Mouse (Mus musculus) midbrain, embryonic 14.5 days (tissue): Measurements from ENCODE around the gene Gpbar1. TPM values are rescaled to one million over a fixed set of nuclear protein-coding genes. Genes with fewer than 3 reads are reported as not detected.
A peak's percentile ranks its signal among the peaks of the same experiment; 100 is the strongest.

Source experiments
- ATAC-seq: fragments of 200-750 bp; cut with Nextera tagmentation; 2 replicates; pipeline ENCODE4 v1.8.0; 2017; ENCODE audit warnings: moderate number of reproducible peaks, moderate library complexity; ENCODE audit not compliant: low FRiP score, low TSS enrichment
- DNase-seq: peaks from one replicate; pipeline ENCODE4 v3.0.0-alpha.2; 2015
- H3K27ac ChIP-seq: fragments of 300-500 bp; sonication (generic); replicated peaks from 2 replicates; pipeline ENCODE4 v1.5.1; 2014; ENCODE audit warnings: mild to moderate bottlenecking, low read depth, low read length, moderate library complexity
- H3K27me3 ChIP-seq: fragments of 300-500 bp; sonication (generic); 2 replicates; pipeline ENCODE4 v1.6.1; 2014; ENCODE audit warnings: low read length, control low read depth, mixed read lengths; ENCODE audit not compliant: control insufficient read depth, insufficient read depth
- H3K36me3 ChIP-seq: fragments of 300-500 bp; sonication (generic); 2 replicates; pipeline ENCODE4 v1.6.1; 2014; ENCODE audit warnings: low read length, control low read depth; ENCODE audit not compliant: control insufficient read depth, insufficient read depth
- H3K4me1 ChIP-seq: fragments of 300-500 bp; sonication (generic); 2 replicates; pipeline ENCODE4 v1.6.1; 2014; ENCODE audit warnings: mild to moderate bottlenecking, antibody characterized with exemption, low read length, control low read depth; ENCODE audit not compliant: control insufficient read depth, insufficient read depth
- H3K4me2 ChIP-seq: fragments of 300-500 bp; sonication (generic); 2 replicates; pipeline ENCODE4 v1.6.1; 2014; ENCODE audit warnings: mild to moderate bottlenecking, low read length, moderate library complexity
- H3K4me3 ChIP-seq: fragments of 300-500 bp; sonication (generic); replicated peaks from 2 replicates; pipeline ENCODE4 v1.5.1; 2014; ENCODE audit warnings: low read depth, low read length
- H3K9ac ChIP-seq: fragments of 300-500 bp; sonication (generic); replicated peaks from 2 replicates; pipeline ENCODE4 v1.6.1; 2014; ENCODE audit warnings: mild to moderate bottlenecking, low read length, moderate library complexity
- H3K9me3 ChIP-seq: fragments of 300-500 bp; sonication (generic); 2 replicates; pipeline ENCODE4 v1.6.1; 2016; ENCODE audit warnings: low read length, control low read depth, mixed read lengths; ENCODE audit not compliant: control insufficient read depth
- WGBS: fragments of 180-500 bp; shearing (Covaris S2); extraction: QIAGEN DNeasy Blood & Tissue Kit; methylation state at CpG from one replicate; pipeline ENCODE4 v1.1.7; 2014; 5-methylcytosine and 5-hydroxymethylcytosine counted together
- polyA plus RNA-seq: library from polyadenylated mRNA; unstranded; fragments of >200 nt; fragmentation: Nextera tagmentation; extraction: Ambion mirVana; gene quantifications from 2 replicates; pipeline ENCODE4 v1.2.1, GENCODE M21; 2014

The Gpbar1 gene
- polyA plus RNA-seq, 1 experiment from 2014 or later = 0.39 TPM

DNA sequence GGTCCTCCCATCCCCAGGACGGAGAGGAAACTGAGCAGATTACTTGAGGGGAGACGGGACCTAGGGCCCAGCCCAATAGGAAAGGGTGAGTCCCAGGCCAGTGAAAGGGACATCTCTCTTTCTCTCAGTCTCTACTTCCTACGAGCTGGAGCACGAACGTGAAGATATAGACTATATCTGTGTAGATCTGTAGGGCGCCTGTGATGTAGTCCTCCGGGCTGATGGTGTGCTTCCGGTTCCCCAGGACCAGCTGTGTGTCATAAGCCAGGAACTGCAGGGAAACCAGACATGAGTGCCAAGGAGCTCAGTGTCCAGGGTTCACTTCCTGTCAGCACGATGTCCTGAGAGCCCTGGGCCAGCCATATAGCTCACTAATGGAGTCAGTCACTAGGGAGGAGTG is 10.9 kb downstream of the Gpbar1 start:
- Histone ChIP-seq H3K4me3 (no peak overlapping the region), H3K4me1 (peaks cover 7% of the 10 kb centered on the region), H3K27me3 (no peaks in the 10 kb centered on the region), H3K36me3 (0 out of 2 replicates have a peak, but pooled peaks cover 9% of the 10 kb centered on the region), H3K9me3 (no peaks in the 10 kb centered on the region), H3K4me2 (no peak overlapping the region), H3K9ac (no peak overlapping the region), H3K27ac (no peak overlapping the region)
- no peak for DNase-seq
- WGBS = 93% methylated on average over 9 of the region's 9 CpGs
- no peak for ATAC-seq

DNA sequence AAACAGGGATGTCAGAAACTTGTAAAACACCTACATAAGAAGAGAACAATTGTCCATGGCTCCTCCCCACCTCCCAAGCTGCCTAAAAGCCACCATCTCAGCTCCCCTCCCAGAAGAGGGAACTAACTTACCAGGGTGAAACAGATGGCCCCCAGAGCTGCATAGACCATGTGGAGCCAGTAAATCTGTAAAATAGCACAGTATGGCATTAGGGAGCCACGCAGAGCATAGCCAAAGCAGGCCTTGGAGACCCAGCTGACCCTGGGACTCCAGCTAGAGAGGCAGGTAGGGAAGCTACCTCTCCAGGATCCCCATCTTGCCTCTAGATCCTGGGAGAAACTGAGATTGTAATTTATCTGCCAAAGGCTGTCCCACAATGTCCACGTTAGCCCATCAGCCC is 11.4 kb downstream of the Gpbar1 start:
- H3K27me3 ChIP-seq = no peaks in the 10 kb centered on the region
- no peak overlapping the region for H3K4me2 ChIP-seq
- H3K4me1 ChIP-seq = peaks cover 8% of the 10 kb centered on the region
- H3K9me3 ChIP-seq = no peaks in the 10 kb centered on the region
- ATAC-seq (no peak), DNase-seq (no peak)
- H3K36me3 ChIP-seq = 0 out of 2 replicates have a peak, but pooled peaks cover 9% of the 10 kb centered on the region
- WGBS = 92% methylated on average over 2 of the region's 2 CpGs
- no peak overlapping the region for H3K4me3 ChIP-seq
- no peak overlapping the region for H3K27ac ChIP-seq
- H3K9ac ChIP-seq = no peak overlapping the region

DNA sequence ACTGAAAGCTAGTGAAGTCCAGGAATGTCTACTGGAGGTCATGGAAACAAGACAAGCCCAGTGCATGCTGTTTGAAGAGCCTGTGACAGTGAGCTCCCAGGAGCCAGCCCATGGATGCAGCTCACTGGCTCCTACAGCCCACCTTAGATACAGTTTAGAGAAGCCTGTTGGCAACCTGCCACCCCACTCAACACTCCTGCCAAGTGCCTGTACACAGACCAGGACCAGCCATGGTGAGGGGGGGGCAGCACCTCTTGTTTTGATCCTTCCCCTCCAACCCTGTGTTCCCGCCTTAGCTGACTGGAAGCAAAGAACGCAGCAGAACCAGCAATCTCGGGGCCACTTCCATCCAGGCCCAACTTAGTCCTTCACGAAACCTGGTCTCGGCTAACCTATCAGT is 11.8 kb downstream of the Gpbar1 start:
- Histone ChIP-seq H3K9ac (no peak overlapping the region), H3K36me3 (0 out of 2 replicates have a peak, but pooled peaks cover 10% of the 10 kb centered on the region)
- 96% methylated on average over 5 of the region's 5 CpGs for WGBS

DNA sequence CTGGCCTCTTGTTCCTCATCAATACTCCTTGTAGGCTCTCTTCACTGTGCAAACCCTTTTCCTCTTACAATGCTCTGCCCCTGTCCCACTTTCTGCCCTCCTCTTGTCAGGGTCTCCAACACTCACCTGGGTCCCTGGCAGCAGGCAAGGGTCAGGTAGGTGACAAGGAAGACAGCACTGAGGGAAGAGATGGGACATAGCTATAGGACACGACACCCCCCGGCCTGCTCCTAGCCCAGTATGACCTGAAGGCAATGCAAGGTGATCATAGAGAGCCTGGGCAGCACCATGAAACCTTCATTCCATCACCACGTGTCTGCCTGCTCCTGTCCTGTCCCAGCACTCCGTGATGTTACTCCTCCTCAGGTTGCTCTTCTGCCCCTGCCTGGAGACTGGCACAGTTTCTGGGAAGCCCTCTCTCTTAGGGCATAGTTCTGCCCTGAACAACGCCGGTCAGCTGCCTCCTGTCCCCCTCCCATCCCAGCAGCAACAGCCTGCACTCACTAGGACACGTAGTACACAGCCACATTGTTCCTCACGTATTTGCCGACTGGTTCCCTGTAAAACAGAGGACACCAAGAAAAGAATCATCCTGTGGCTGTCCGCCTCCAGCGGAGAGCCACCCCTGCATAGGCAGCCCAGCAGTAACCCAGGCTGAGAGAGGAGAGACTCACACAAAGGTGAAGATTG is 14.1 kb downstream of the Gpbar1 start:
- H3K27me3 ChIP-seq = no peaks in the 10 kb centered on the region
- no peak overlapping the region for H3K4me2 ChIP-seq
- no peak overlapping the region for H3K4me3 ChIP-seq
- WGBS = 89% methylated on average over 11 of the region's 11 CpGs
- no peaks in the 10 kb centered on the region for H3K9me3 ChIP-seq
- H3K27ac ChIP-seq = no peak overlapping the region
- peaks cover 15% of the 10 kb centered on the region for H3K4me1 ChIP-seq
- ATAC-seq (no peak), DNase-seq (no peak)
- H3K9ac ChIP-seq = no peak overlapping the region
- H3K36me3 ChIP-seq = 0 out of 2 replicates have a peak, but pooled peaks cover 11% of the 10 kb centered on the region

More for the DNA sequence above, 11.8 kb downstream of the Gpbar1 start:
- DNase-seq = peak; percentile 25
- Histone ChIP-seq H3K27ac (no peak overlapping the region), H3K27me3 (no peaks in the 10 kb centered on the region), H3K4me3 (no peak overlapping the region), H3K4me1 (peaks cover 12% of the 10 kb centered on the region), H3K4me2 (no peak overlapping the region), H3K9me3 (no peaks in the 10 kb centered on the region)
- no peak for ATAC-seq

DNA sequence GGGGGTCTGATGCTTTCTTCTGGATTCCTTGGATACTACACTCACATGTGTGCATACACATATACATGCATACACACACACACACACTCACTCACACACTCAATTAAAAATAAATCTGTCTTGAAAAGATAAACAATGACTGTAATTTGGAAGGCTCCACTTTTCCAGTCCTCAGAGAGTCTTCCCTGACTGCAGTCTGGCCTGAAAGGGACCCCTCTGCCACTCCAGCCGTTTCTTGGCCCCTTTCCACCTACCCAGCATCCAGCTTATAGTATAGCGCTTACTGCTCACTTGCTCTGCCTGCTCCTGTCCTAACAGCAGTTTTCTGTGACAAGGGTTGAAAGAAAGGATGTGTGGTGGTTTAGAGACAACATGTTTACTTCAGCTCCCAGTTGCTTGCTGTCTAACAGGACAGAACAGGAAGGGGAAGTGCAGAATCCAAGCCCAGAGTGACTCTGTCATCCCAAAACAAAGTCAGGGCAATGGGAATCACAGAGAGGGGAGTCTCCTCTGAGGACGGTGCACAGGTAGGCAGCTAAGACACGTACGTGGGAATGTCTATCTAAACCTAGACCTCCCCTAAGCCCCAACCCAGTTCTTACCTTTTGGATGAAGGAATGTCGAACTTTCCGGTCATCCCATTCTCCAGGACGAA is 15.1 kb downstream of the Gpbar1 start:
- Histone ChIP-seq H3K4me2 (no peak overlapping the region), H3K36me3 (0 out of 2 replicates have a peak, but pooled peaks cover 11% of the 10 kb centered on the region), H3K27me3 (no peaks in the 10 kb centered on the region), H3K9ac (no peak overlapping the region), H3K4me1 (peaks cover 15% of the 10 kb centered on the region), H3K27ac (no peak overlapping the region), H3K9me3 (no peaks in the 10 kb centered on the region), H3K4me3 (no peak overlapping the region)
- DNase-seq (no peak), ATAC-seq (no peak)
- WGBS = 85% methylated on average over 8 of the region's 8 CpGs

DNA sequence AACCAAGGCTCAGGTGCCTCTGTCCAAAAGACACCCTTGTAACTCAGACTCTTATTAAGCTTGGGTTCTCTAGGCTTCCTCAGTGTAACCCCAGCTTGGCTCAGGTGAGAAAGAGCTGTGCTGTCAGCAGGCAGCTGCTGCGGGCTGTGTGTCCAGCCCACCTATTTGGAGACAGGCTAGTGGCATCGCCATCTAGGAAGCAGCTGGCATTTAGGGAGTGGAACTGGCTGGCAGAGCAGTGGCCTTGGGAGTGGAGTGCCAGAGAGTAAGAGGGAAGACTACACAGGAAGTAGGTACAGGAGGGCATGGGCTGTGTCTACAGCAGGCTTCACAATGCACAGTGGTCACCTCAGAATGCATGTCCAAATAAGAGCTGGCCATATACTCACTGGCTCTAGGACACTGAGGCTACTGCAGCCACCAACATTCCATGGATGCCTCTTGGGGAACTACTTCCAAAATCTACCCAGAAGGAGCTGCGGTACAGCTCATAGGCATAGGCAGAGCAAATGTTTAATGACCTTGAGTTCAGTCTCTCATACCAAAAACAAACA is 15.8 kb downstream of the Gpbar1 start:
- H3K27ac ChIP-seq = no peak overlapping the region
- H3K4me1 ChIP-seq = peaks cover 15% of the 10 kb centered on the region
- H3K4me3 ChIP-seq = no peak overlapping the region
- DNase-seq = no peak
- WGBS = 96% methylated on average over 3 of the region's 3 CpGs
- no peak overlapping the region for H3K9ac ChIP-seq
- H3K27me3 ChIP-seq = no peaks in the 10 kb centered on the region
- H3K4me2 ChIP-seq = no peak overlapping the region
- H3K36me3 ChIP-seq = 0 out of 2 replicates have a peak, but pooled peaks cover 11% of the 10 kb centered on the region
- ATAC-seq = no peak
- no peaks in the 10 kb centered on the region for H3K9me3 ChIP-seq

DNA sequence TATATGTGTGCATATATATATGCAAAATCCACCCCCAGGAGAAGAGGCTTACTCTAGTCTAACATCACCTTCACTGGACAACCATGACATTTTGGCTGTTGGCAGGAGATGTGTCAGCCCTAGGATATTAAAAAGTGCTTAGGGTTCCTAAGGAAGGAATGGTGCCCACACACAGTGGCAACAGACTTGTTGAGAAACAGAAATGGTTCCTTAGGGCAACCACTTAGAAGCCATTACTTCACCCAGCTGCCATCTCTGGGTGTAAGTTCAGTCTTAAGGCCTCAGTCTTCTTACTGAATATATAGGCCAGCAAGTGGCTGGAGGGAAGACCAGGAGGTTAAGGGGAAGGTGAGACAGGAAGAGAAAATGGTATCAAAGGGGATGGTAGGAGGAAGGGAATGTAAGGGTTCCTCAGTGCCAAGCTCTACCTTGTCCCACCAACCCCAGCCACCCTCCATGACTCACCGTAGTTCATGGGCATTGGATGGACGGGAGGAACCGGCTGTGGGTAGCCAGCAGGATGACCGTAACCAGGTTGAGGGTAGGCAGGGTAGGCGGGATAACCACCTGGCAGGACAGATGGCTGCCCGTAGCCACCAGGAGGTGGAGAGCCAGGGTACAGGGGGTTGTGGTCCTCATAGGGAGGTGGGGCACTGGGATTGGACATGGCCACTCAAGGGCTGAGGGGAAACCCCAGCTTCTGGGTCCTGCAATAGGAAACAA is 16.5 kb downstream of the Gpbar1 start:
- peak overlapping the region; percentile 73 for H3K27ac ChIP-seq
- H3K9ac ChIP-seq = no peak overlapping the region
- H3K4me3 ChIP-seq = no peak overlapping the region
- peaks cover 15% of the 10 kb centered on the region for H3K4me1 ChIP-seq
- no peak overlapping the region; the same call in 1 of the 2 replicates for H3K4me2 ChIP-seq
- ATAC-seq (no peak), DNase-seq (no peak)
- 0 out of 2 replicates have a peak, but pooled peaks cover 10% of the 10 kb centered on the region for H3K36me3 ChIP-seq
- H3K27me3 ChIP-seq = no peaks in the 10 kb centered on the region
- H3K9me3 ChIP-seq = no peaks in the 10 kb centered on the region
- 93% methylated on average over 6 of the region's 6 CpGs for WGBS

DNA sequence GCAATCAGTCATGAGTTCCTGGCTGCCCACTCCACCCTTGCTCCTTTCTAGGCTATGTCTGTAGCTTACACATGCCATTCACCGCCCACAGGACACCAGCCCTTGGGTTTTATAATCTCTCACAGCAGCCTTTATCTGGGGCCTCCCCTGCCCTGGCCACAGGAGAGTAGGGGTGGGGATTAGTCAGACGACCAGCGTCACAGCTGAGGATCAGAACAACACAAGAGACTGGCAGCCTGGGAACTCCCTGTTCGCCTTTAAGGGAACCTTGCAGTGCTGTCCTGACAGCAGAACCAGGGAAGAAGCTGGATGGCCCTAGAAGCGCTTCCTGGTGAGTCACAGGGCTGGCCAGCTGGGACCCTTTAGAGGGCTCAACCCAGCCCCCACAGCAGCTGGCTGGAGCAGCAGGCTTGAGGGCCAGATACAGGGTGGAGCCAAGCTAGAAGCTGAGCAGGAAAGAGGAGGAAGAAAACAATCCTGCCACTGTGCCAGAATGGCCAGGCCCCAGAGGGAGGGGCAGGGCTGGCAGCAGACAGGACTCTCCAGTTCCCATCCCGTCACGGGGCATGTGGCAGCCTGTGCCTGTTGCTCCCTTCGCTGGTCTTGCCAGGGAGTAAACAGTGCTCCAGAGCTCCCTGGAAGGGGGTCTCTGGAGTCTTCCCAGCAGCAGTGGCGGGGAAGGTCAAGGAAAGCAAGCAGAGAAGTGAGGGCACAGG is 17.3 kb downstream of the Gpbar1 start:
- Histone ChIP-seq H3K4me2 (peak overlapping the region; percentile 0; the same call in 1 of the 2 replicates), H3K36me3 (0 out of 2 replicates have a peak, but pooled peaks cover 5% of the 10 kb centered on the region), H3K27me3 (no peaks in the 10 kb centered on the region), H3K27ac (peak overlapping the region; percentile 73), H3K4me1 (peaks cover 15% of the 10 kb centered on the region), H3K9ac (peak overlapping the region; percentile 23; the same call in 1 of the 2 replicates), H3K9me3 (no peaks in the 10 kb centered on the region), H3K4me3 (no peak overlapping the region)
- DNase-seq (peak; percentile 72), ATAC-seq (peak; percentile 80)
- WGBS = 16% methylated on average over 9 of the region's 9 CpGs
